Mouse (Mus musculus) liver, embryonic 14.5 days (tissue): ENCODE data around the gene 1700028P14Rik. TPM values are rescaled to one million over a fixed set of nuclear protein-coding genes. Genes with fewer than 3 reads are reported as not detected.

Experiments
- ATAC-seq: fragments of 200-750 bp; cut with Nextera tagmentation; 2 replicates; pipeline ENCODE4 v1.8.0; 2017; ENCODE audit warnings: moderate number of reproducible peaks, mild to moderate bottlenecking, moderate library complexity; ENCODE audit not compliant: insufficient read depth
- DNase-seq, 3 experiments: peaks; one replicate each; pipeline ENCODE4 v3.0.0-alpha.2; 2012 to 2013; ENCODE audit warnings: low read depth in 3 of 3, low spot score in 3 of 3
- H3K27ac ChIP-seq: fragments of 300-500 bp; sonication (generic); 2 replicates; pipeline ENCODE4 v1.5.1; 2014; ENCODE audit warnings: moderate library complexity, mild to moderate bottlenecking, control low read depth, inconsistent platforms
- H3K27me3 ChIP-seq: fragments of 300-500 bp; sonication (generic); 2 replicates; pipeline ENCODE4 v1.6.1; 2014; ENCODE audit warnings: mild to moderate bottlenecking, low read length, moderate library complexity; ENCODE audit not compliant: control insufficient read depth, insufficient read depth
- H3K36me3 ChIP-seq: fragments of 300-500 bp; sonication (generic); replicated peaks from 2 replicates; pipeline ENCODE4 v1.6.1; 2014; ENCODE audit warnings: low read depth; ENCODE audit not compliant: control insufficient read depth, insufficient read depth
- H3K4me1 ChIP-seq, 2 experiments: fragments of 200-500 bp in 1 of 2; fragments of 300-500 bp in 1 of 2; sonication (generic) in 1 of 2; replicated peaks; 2 replicates each; pipeline ENCODE4 v1.6.1; 2012 to 2014; ENCODE audit warnings: antibody characterized with exemption in 1 of 2, inconsistent platforms in 1 of 2, low read length in 1 of 2; ENCODE audit not compliant: control insufficient read depth in 2 of 2, insufficient read depth in 2 of 2
- H3K4me2 ChIP-seq: fragments of 300-500 bp; sonication (generic); 2 replicates; pipeline ENCODE4 v1.6.1; 2014; ENCODE audit warnings: low read depth, mild to moderate bottlenecking, control low read depth, moderate library complexity
- H3K4me3 ChIP-seq, 2 experiments: fragments of 200-500 bp in 1 of 2; fragments of 300-500 bp in 1 of 2; sonication (generic) in 1 of 2; 2 replicates each; pipeline ENCODE4 v1.5.1; 2012 to 2014; ENCODE audit warnings: low read depth in 2 of 2, low read length in 2 of 2, mild to moderate bottlenecking in 2 of 2, control low read depth in 1 of 2, inconsistent platforms in 1 of 2, moderate library complexity in 1 of 2; ENCODE audit not compliant: insufficient read depth in 1 of 2
- H3K9ac ChIP-seq: fragments of 300-500 bp; sonication (generic); replicated peaks from 2 replicates; pipeline ENCODE4 v1.6.1; 2014; ENCODE audit warnings: mild to moderate bottlenecking, control low read depth, moderate library complexity
- H3K9me3 ChIP-seq: fragments of 300-500 bp; sonication (generic); 2 replicates; pipeline ENCODE4 v1.6.1; 2016; ENCODE audit warnings: low read length, mixed read lengths; ENCODE audit not compliant: control insufficient read depth
- CTCF ChIP-seq: IDR thresholded peaks from 2 replicates; pipeline ENCODE4 v1.5.1; 2016; ENCODE audit warnings: antibody characterized with exemption, low read depth, control low read depth
- EP300 ChIP-seq: IDR thresholded peaks from 2 replicates; pipeline ENCODE4 v1.6.1; 2016; ENCODE audit warnings: antibody characterized with exemption, low read depth
- WGBS: fragments of 180-500 bp; shearing (Covaris S2); extraction: QIAGEN DNeasy Blood & Tissue Kit; methylation state at CpG from one replicate; pipeline ENCODE4 v1.1.7; 2014; ENCODE audit not compliant: insufficient replicate concordance; 5-methylcytosine and 5-hydroxymethylcytosine counted together
- polyA plus RNA-seq, 2 experiments: library from polyadenylated mRNA; depleted of rRNA in 1 of 2; stranded (reverse) in 1 of 2; unstranded in 1 of 2; fragments of >200 nt; fragmentation: Nextera tagmentation in 1 of 2; extraction: Ambion mirVana in 1 of 2; gene quantifications; 2 replicates each; pipeline versions ENCODE4 v1.2.1 to v1.2.3; 2012 to 2014

1700028P14Rik gene
- polyA plus RNA-seq, 2 experiments, result not detected

- ATAC-seq (no peak), DNase-seq (peak in 2 of 3 experiments; percentile 3 to 4)
- no peak overlapping the region for H3K9ac ChIP-seq
- H3K4me1 ChIP-seq, result no peaks in the 10 kb centered on the region
- H3K9me3 ChIP-seq, result no peaks in the 10 kb centered on the region
- WGBS, result 6% methylated on average over 1 of the region's 1 CpGs
- no peak overlapping the region for H3K27ac ChIP-seq
- H3K27me3 ChIP-seq, result no peaks in the 10 kb centered on the region
- no peak overlapping the region for H3K4me3 ChIP-seq
- no peak overlapping the region for H3K4me2 ChIP-seq
- TF ChIP-seq EP300 (no peak), CTCF (peak; percentile 83)
- no peaks in the 10 kb centered on the region for H3K36me3 ChIP-seq
Measured at GRCm38 (mm10) chr19:23523711-23524110, 128.9 kb downstream of the 1700028P14Rik start.

GRCm38 (mm10) chr19:23521831-23522230 is 130.8 kb downstream of the 1700028P14Rik start:
- no peak overlapping the region for H3K4me3 ChIP-seq
- H3K27ac ChIP-seq, result no peak overlapping the region
- H3K9ac ChIP-seq, result no peak overlapping the region
- H3K9me3 ChIP-seq, result no peaks in the 10 kb centered on the region
- DNase-seq (no peak), ATAC-seq (no peak)
- no peak overlapping the region for H3K4me2 ChIP-seq
- no peaks in the 10 kb centered on the region for H3K36me3 ChIP-seq
- 62% methylated on average over 4 of the region's 4 CpGs for WGBS
- no peaks in the 10 kb centered on the region for H3K4me1 ChIP-seq
- no peak for TF ChIP-seq CTCF
- no peak for TF ChIP-seq EP300
- no peaks in the 10 kb centered on the region for H3K27me3 ChIP-seq

GRCm38 (mm10) chr19:23521071-23521470 is 131.5 kb downstream of the 1700028P14Rik start:
- H3K27ac ChIP-seq, result no peak overlapping the region
- no peaks in the 10 kb centered on the region for H3K4me1 ChIP-seq
- no peaks in the 10 kb centered on the region for H3K27me3 ChIP-seq
- no peak overlapping the region for H3K4me2 ChIP-seq
- ATAC-seq, result no peak
- no peaks in the 10 kb centered on the region for H3K9me3 ChIP-seq
- H3K4me3 ChIP-seq, result no peak overlapping the region
- TF ChIP-seq CTCF, result no peak
- 57% methylated on average over 8 of the region's 8 CpGs for WGBS
- H3K36me3 ChIP-seq, result no peaks in the 10 kb centered on the region
- no peak for DNase-seq
- no peak overlapping the region for H3K9ac ChIP-seq

DNA sequence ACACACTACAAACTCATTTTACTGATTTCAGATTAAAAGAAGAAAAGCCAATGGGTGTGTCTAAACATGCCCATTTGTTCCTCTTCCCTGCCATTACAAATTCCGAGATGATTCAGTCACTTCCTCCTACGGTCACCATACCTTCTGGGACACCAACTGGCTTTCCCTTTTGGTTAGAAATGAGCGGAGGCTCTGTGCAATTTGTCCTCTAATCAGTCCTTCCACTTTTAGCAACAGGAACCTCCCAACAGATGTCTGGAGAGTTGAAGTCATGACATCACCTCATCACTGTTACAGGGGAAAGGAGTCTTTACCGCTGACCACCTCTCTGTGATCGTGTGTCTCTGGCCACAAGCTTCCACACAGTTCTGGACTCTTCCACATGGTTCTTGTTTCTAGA is 132.0 kb downstream of the 1700028P14Rik start:
- H3K36me3 ChIP-seq, result no peaks in the 10 kb centered on the region
- TF ChIP-seq CTCF (no peak), EP300 (no peak)
- DNase-seq (peak in 1 of 3 experiments; percentile 14), ATAC-seq (no peak)
- no peak overlapping the region for H3K4me3 ChIP-seq
- H3K27ac ChIP-seq, result no peak overlapping the region
- H3K4me2 ChIP-seq, result no peak overlapping the region
- 6% methylated on average over 5 of the region's 5 CpGs for WGBS
- H3K27me3 ChIP-seq, result no peaks in the 10 kb centered on the region
- H3K9me3 ChIP-seq, result no peaks in the 10 kb centered on the region
- no peaks in the 10 kb centered on the region for H3K4me1 ChIP-seq
- no peak overlapping the region for H3K9ac ChIP-seq

- no peaks in the 10 kb centered on the region for H3K4me1 ChIP-seq
- no peak overlapping the region for H3K9ac ChIP-seq
- TF ChIP-seq CTCF, result no peak
- no peak for TF ChIP-seq EP300
- no peak overlapping the region for H3K27ac ChIP-seq
- no peaks in the 10 kb centered on the region for H3K9me3 ChIP-seq
- no peaks in the 10 kb centered on the region for H3K27me3 ChIP-seq
- DNase-seq (no peak), ATAC-seq (no peak)
- H3K36me3 ChIP-seq, result no peaks in the 10 kb centered on the region
- no peak overlapping the region for H3K4me3 ChIP-seq
- WGBS, result 74% methylated on average over 5 of the region's 5 CpGs
- no peak overlapping the region for H3K4me2 ChIP-seq
Measured at GRCm38 (mm10) chr19:23518477-23518876, 134.1 kb downstream of the 1700028P14Rik start.

- peak in 1 of 3 experiments; percentile 10 for DNase-seq
- 31% methylated on average over 2 of the region's 2 CpGs for WGBS
- H3K27me3 ChIP-seq, result no peaks in the 10 kb centered on the region
- no peak overlapping the region for H3K27ac ChIP-seq
- H3K4me1 ChIP-seq, result no peaks in the 10 kb centered on the region
- TF ChIP-seq CTCF, result peak; percentile 53
- no peak for TF ChIP-seq EP300
- no peak for ATAC-seq
- H3K9me3 ChIP-seq, result no peaks in the 10 kb centered on the region
- no peak overlapping the region for H3K4me3 ChIP-seq
- no peak overlapping the region for H3K4me2 ChIP-seq
- no peak overlapping the region for H3K9ac ChIP-seq
- H3K36me3 ChIP-seq, result no peaks in the 10 kb centered on the region
Measured at GRCm38 (mm10) chr19:23511303-23511702, 141.3 kb downstream of the 1700028P14Rik start.

Other genes with a start within 250 kb of the 1700028P14Rik start
- gene Mamdc2, start 204.4 kb downstream of the 1700028P14Rik start, polyA plus RNA-seq (2012; rRNA removed), result 0.13 and 0.17 TPM in 2 replicates
- gene Mamdc2, start 204.4 kb downstream of the 1700028P14Rik start, polyA plus RNA-seq (2014; fragmentation: Nextera tagmentation; extraction: Ambion mirVana), result 0.24 TPM in 2 replicates
- gene Ptar1, start 34.6 kb upstream of the 1700028P14Rik start, polyA plus RNA-seq (2012; rRNA removed), result 1.3 and 1.9 TPM in 2 replicates
- gene Ptar1, start 34.6 kb upstream of the 1700028P14Rik start, polyA plus RNA-seq (2014; fragmentation: Nextera tagmentation; extraction: Ambion mirVana), result 3.3 and 4.7 TPM in 2 replicates
- 0.07 and 0.11 TPM in 2 replicates for gene Apba1, start 106.1 kb upstream of the 1700028P14Rik start, polyA plus RNA-seq (2012; rRNA removed)
- gene Apba1, start 106.1 kb upstream of the 1700028P14Rik start, polyA plus RNA-seq (2014; fragmentation: Nextera tagmentation; extraction: Ambion mirVana), result 0.04 and 0.09 TPM in 2 replicates